Mouse (Mus musculus) embryonic fibroblast, embryonic 13.5 days (primary cell): Measurements from ENCODE around the gene C2cd3. TPM values are rescaled to one million over a fixed set of nuclear protein-coding genes. Genes with fewer than 3 reads are reported as not detected.
A peak's percentile ranks its signal among the peaks of the same experiment; 100 is the strongest.

Source experiments
- H3K27ac ChIP-seq: 2 replicates; pipeline ENCODE4 v1.5.1; 2012; ENCODE audit warnings: low read length, control low read depth, inconsistent platforms; ENCODE audit not compliant: insufficient read depth
- H3K4me1 ChIP-seq: 2 replicates; pipeline ENCODE4 v1.6.1; 2011; ENCODE audit warnings: low read length; ENCODE audit not compliant: control insufficient read depth, insufficient read depth
- H3K4me3 ChIP-seq: 2 replicates; pipeline ENCODE4 v1.5.1; 2011; ENCODE audit warnings: mild to moderate bottlenecking, control low read depth, low read length; ENCODE audit not compliant: insufficient read depth
- CTCF ChIP-seq: IDR thresholded peaks from 2 replicates; pipeline ENCODE4 v1.5.1; 2011; ENCODE audit warnings: mild to moderate bottlenecking, control low read depth, low read length, moderate library complexity, borderline replicate concordance; ENCODE audit not compliant: insufficient read depth
- POLR2A ChIP-seq: IDR thresholded peaks from 2 replicates; pipeline ENCODE4 v1.6.1; 2011; ENCODE audit warnings: low read depth, mild to moderate bottlenecking, control low read depth, low read length, moderate library complexity
- polyA plus RNA-seq: library from polyadenylated mRNA; stranded (reverse); fragments of >200 nt; gene quantifications from 2 replicates; pipeline ENCODE4 v1.2.4, GENCODE M21; 2011; ENCODE audit warnings: low read depth; ENCODE audit not compliant: missing spikeins, insufficient read length

Gene C2cd3
- polyA plus RNA-seq, 1 experiment: 24.4 TPM

GRCm38 (mm10) chr7:100357856-100358255, 14.2 kb upstream of the C2cd3 start:
- peaks cover 8% of the 10 kb centered on the region for H3K4me1 ChIP-seq
- no peak for TF ChIP-seq CTCF
- no peak for TF ChIP-seq POLR2A
- peak overlapping the region; percentile 11; the same call in 1 of the 2 replicates for H3K27ac ChIP-seq
- no peak overlapping the region for H3K4me3 ChIP-seq

GRCm38 (mm10) chr7:100363162-100363561, 8.9 kb upstream of the C2cd3 start:
- no peak overlapping the region for H3K4me3 ChIP-seq
- no peak overlapping the region for H3K27ac ChIP-seq
- peaks cover 3% of the 10 kb centered on the region; the same call in 1 of the 2 replicates for H3K4me1 ChIP-seq
- no peak for TF ChIP-seq POLR2A
- TF ChIP-seq CTCF: no peak

GRCm38 (mm10) chr7:100364888-100365287, 7.1 kb upstream of the C2cd3 start:
- Histone ChIP-seq H3K4me1 (peaks cover 6% of the 10 kb centered on the region; the same call in 1 of the 2 replicates), H3K27ac (no peak overlapping the region), H3K4me3 (no peak overlapping the region)
- TF ChIP-seq CTCF: no peak
- TF ChIP-seq POLR2A: no peak

GRCm38 (mm10) chr7:100372452-100372980, 483 bp downstream of the C2cd3 start:
- Histone ChIP-seq H3K4me1 (peaks cover 3% of the 10 kb centered on the region; the same call in 1 of the 2 replicates), H3K27ac (peak overlapping the region; percentile 35; the same call in 1 of the 2 replicates), H3K4me3 (peak overlapping the region; percentile 61)
- TF ChIP-seq CTCF (no peak), POLR2A (no peak)

- H3K27ac ChIP-seq: no peak overlapping the region
- no peak overlapping the region for H3K4me3 ChIP-seq
- no peaks in the 10 kb centered on the region for H3K4me1 ChIP-seq
- TF ChIP-seq POLR2A (no peak), CTCF (no peak)
These were observed 6.2 kb downstream of the C2cd3 start for GRCm38 (mm10) chr7:100378257-100378656.

GRCm38 (mm10) chr7:100381161-100381560, 9.1 kb downstream of the C2cd3 start:
- TF ChIP-seq POLR2A: no peak
- no peak for TF ChIP-seq CTCF
- Histone ChIP-seq H3K4me3 (no peak overlapping the region), H3K4me1 (no peaks in the 10 kb centered on the region), H3K27ac (no peak overlapping the region)

- Histone ChIP-seq H3K27ac (no peak overlapping the region), H3K4me3 (no peak overlapping the region), H3K4me1 (no peaks in the 10 kb centered on the region)
- no peak for TF ChIP-seq CTCF
- no peak for TF ChIP-seq POLR2A
These were observed 11.2 kb downstream of the C2cd3 start for GRCm38 (mm10) chr7:100383207-100383606.

- TF ChIP-seq CTCF: no peak
- TF ChIP-seq POLR2A: no peak
- no peaks in the 10 kb centered on the region for H3K4me1 ChIP-seq
- H3K4me3 ChIP-seq: no peak overlapping the region
- no peak overlapping the region for H3K27ac ChIP-seq
These were observed 16.1 kb downstream of the C2cd3 start for GRCm38 (mm10) chr7:100388174-100388573.

GRCm38 (mm10) chr7:100390166-100390565, 18.1 kb downstream of the C2cd3 start:
- no peak overlapping the region for H3K4me3 ChIP-seq
- no peak overlapping the region for H3K27ac ChIP-seq
- TF ChIP-seq POLR2A (no peak), CTCF (no peak)
- no peaks in the 10 kb centered on the region for H3K4me1 ChIP-seq

- no peak overlapping the region for H3K4me3 ChIP-seq
- H3K4me1 ChIP-seq: no peaks in the 10 kb centered on the region
- TF ChIP-seq POLR2A (no peak), CTCF (no peak)
- H3K27ac ChIP-seq: no peak overlapping the region
These were observed 20.2 kb downstream of the C2cd3 start for GRCm38 (mm10) chr7:100392265-100392664.

GRCm38 (mm10) chr7:100399231-100399913, 27.3 kb downstream of the C2cd3 start:
- no peak overlapping the region for H3K27ac ChIP-seq
- TF ChIP-seq POLR2A: no peak
- no peak overlapping the region for H3K4me3 ChIP-seq
- H3K4me1 ChIP-seq: no peaks in the 10 kb centered on the region
